Mouse (Mus musculus): ENCODE results near the gene Zfp341. TPM values are rescaled to one million over a fixed set of nuclear protein-coding genes. Genes with fewer than 3 reads are reported as not detected.

Gene Zfp341
- 0.51 and 0.61 TPM in 2 replicates for polyA plus RNA-seq (2015; fragmentation: Nextera tagmentation; extraction: Ambion mirVana)

- peak; percentile 97 for DNase-seq (ENCODE audit: low spot score)
Measured at GRCm38 (mm10) chr2:154613118-154614115, at the start of gene Zfp341, which contains the start of gene 4930519P11Rik. TSS of gene Zfp341 (plus strand) at chr2:154613297. TSS of gene 4930519P11Rik (minus strand) at chr2:154613437.

- no peak for DNase-seq (ENCODE audit: low spot score)
Measured at GRCm38 (mm10) chr2:154563612-154564170, 49.4 kb upstream of the Zfp341 start.

GRCm38 (mm10) chr2:154565562-154565961, 47.5 kb upstream of the Zfp341 start:
- DNase-seq (ENCODE audit: low spot score): no peak

GRCm38 (mm10) chr2:154566641-154567040, 46.5 kb upstream of the Zfp341 start:
- DNase-seq (ENCODE audit: low spot score): no peak

GRCm38 (mm10) chr2:154567766-154568165, 45.3 kb upstream of the Zfp341 start:
- DNase-seq (ENCODE audit: low spot score): no peak

- no peak for DNase-seq (ENCODE audit: low spot score)
Measured at GRCm38 (mm10) chr2:154568329-154569070, 44.6 kb upstream of the Zfp341 start.

- peak; percentile 63 for DNase-seq (ENCODE audit: low spot score)
Measured at GRCm38 (mm10) chr2:154569071-154569748, 43.9 kb upstream of the Zfp341 start.

- DNase-seq (ENCODE audit: low spot score): peak; percentile 96
Measured at GRCm38 (mm10) chr2:154569836-154570286, 43.2 kb upstream of the Zfp341 start, which contains the start of gene E2f1. TSS of gene E2f1 (minus strand) at chr2:154569892.

GRCm38 (mm10) chr2:154570666-154571065, 42.4 kb upstream of the Zfp341 start:
- DNase-seq (ENCODE audit: low spot score): no peak

GRCm38 (mm10) chr2:154571266-154571665, 41.8 kb upstream of the Zfp341 start:
- no peak for DNase-seq (ENCODE audit: low spot score)

- DNase-seq (ENCODE audit: low spot score): no peak
Measured at GRCm38 (mm10) chr2:154571976-154572375, 41.1 kb upstream of the Zfp341 start.

GRCm38 (mm10) chr2:154572996-154573395, 40.1 kb upstream of the Zfp341 start:
- no peak for DNase-seq (ENCODE audit: low spot score)

GRCm38 (mm10) chr2:154574271-154574670, 38.8 kb upstream of the Zfp341 start:
- no peak for DNase-seq (ENCODE audit: low spot score)

- peak; percentile 83 for DNase-seq (ENCODE audit: low spot score)
Measured at GRCm38 (mm10) chr2:154576876-154577743, 36.0 kb upstream of the Zfp341 start.

GRCm38 (mm10) chr2:154577744-154578067, 35.4 kb upstream of the Zfp341 start:
- DNase-seq (ENCODE audit: low spot score): no peak

- no peak for DNase-seq (ENCODE audit: low spot score)
Measured at GRCm38 (mm10) chr2:154580586-154580985, 32.5 kb upstream of the Zfp341 start.

GRCm38 (mm10) chr2:154581421-154581820, 31.7 kb upstream of the Zfp341 start:
- no peak for DNase-seq (ENCODE audit: low spot score)

GRCm38 (mm10) chr2:154583906-154584872, 28.9 kb upstream of the Zfp341 start:
- no peak for DNase-seq (ENCODE audit: low spot score)
